Mouse (Mus musculus): ENCODE results near the gene Hspa14. TPM values are rescaled to one million over a fixed set of nuclear protein-coding genes. Genes with fewer than 3 reads are reported as not detected.

Gene Hspa14
- total and polyA plus RNA-seq, 3 experiments: 10.6 to 220 (median 76.4) TPM

GRCm38 (mm10) chr2:3449431-3449830 is 63.2 kb downstream of the Hspa14 start:
- Histone ChIP-seq H3K27me3 (ENCODE audit: insufficient read depth, low read length) (no peaks in the 10 kb centered on the region), H3K4me3 (ENCODE audit: low read depth, low read length) (no peak overlapping the region), H3K9me3 (replicated peaks) (no peaks in the 10 kb centered on the region), H3K4me1 (ENCODE audit: insufficient read depth, low read depth, low read length) (peaks cover 26% of the 10 kb centered on the region), H3K36me3 (replicated peaks) (peaks cover 95% of the 10 kb centered on the region)
- DNase-seq (ENCODE audit: low spot score): no peak
- TF ChIP-seq TAL1 (conservative IDR thresholded peaks at IDR 0.05; ENCODE audit: low read depth, low read length) (no peak), POLR2AphosphoS5 (IDR thresholded peaks at IDR 0.05; ENCODE audit: insufficient replicate concordance, low read depth, low read length) (no peak), CTCF (IDR thresholded peaks at IDR 0.05; ENCODE audit: low read depth, low read length) (no peak), GATA1 (IDR thresholded peaks at IDR 0.05; ENCODE audit: borderline replicate concordance, low read length) (no peak), GATA2 (IDR thresholded peaks at IDR 0.05; ENCODE audit: borderline replicate concordance, low read depth, low read length) (no peak)
- ATAC-seq (ENCODE audit: extremely low read depth, insufficient number of reproducible peaks, low FRiP score, poor library complexity, severe bottlenecking): no peak

GRCm38 (mm10) chr2:3445984-3446383 is 66.6 kb downstream of the Hspa14 start:
- ATAC-seq (ENCODE audit: extremely low read depth, insufficient number of reproducible peaks, low FRiP score, poor library complexity, severe bottlenecking) (no peak), DNase-seq (ENCODE audit: low spot score) (no peak)
- H3K4me1 ChIP-seq (ENCODE audit: insufficient read depth, low read depth, low read length): peaks cover 26% of the 10 kb centered on the region
- TF ChIP-seq GATA1 (IDR thresholded peaks at IDR 0.05; ENCODE audit: borderline replicate concordance, low read length): no peak
- TF ChIP-seq TAL1 (conservative IDR thresholded peaks at IDR 0.05; ENCODE audit: low read depth, low read length): no peak
- no peak for TF ChIP-seq CTCF (IDR thresholded peaks at IDR 0.05; ENCODE audit: low read depth, low read length)
- no peak for TF ChIP-seq POLR2AphosphoS5 (IDR thresholded peaks at IDR 0.05; ENCODE audit: insufficient replicate concordance, low read depth, low read length)
- TF ChIP-seq GATA2 (IDR thresholded peaks at IDR 0.05; ENCODE audit: borderline replicate concordance, low read depth, low read length): no peak
- no peaks in the 10 kb centered on the region for H3K27me3 ChIP-seq (ENCODE audit: insufficient read depth, low read length)
- no peaks in the 10 kb centered on the region for H3K9me3 ChIP-seq (replicated peaks)
- H3K4me3 ChIP-seq (ENCODE audit: low read depth, low read length): no peak overlapping the region
- peaks cover 95% of the 10 kb centered on the region for H3K36me3 ChIP-seq (replicated peaks)

GRCm38 (mm10) chr2:3444206-3444605 is 68.4 kb downstream of the Hspa14 start:
- H3K36me3 ChIP-seq (replicated peaks): peaks cover 93% of the 10 kb centered on the region
- ATAC-seq (ENCODE audit: extremely low read depth, insufficient number of reproducible peaks, low FRiP score, poor library complexity, severe bottlenecking): no peak

More at GRCm38 (mm10) chr2:3444206-3444605, 68.4 kb downstream of the Hspa14 start:
- Histone ChIP-seq H3K27me3 (ENCODE audit: insufficient read depth, low read length) (no peaks in the 10 kb centered on the region), H3K9me3 (replicated peaks) (no peaks in the 10 kb centered on the region), H3K4me1 (ENCODE audit: insufficient read depth, low read depth, low read length) (peaks cover 26% of the 10 kb centered on the region), H3K4me3 (ENCODE audit: low read depth, low read length) (no peak overlapping the region)
- DNase-seq (ENCODE audit: low spot score): no peak
- no peak for TF ChIP-seq CTCF (IDR thresholded peaks at IDR 0.05; ENCODE audit: low read depth, low read length)
- TF ChIP-seq POLR2AphosphoS5 (IDR thresholded peaks at IDR 0.05; ENCODE audit: insufficient replicate concordance, low read depth, low read length): no peak
- no peak for TF ChIP-seq TAL1 (conservative IDR thresholded peaks at IDR 0.05; ENCODE audit: low read depth, low read length)
- TF ChIP-seq GATA1 (IDR thresholded peaks at IDR 0.05; ENCODE audit: borderline replicate concordance, low read length): no peak
- no peak for TF ChIP-seq GATA2 (IDR thresholded peaks at IDR 0.05; ENCODE audit: borderline replicate concordance, low read depth, low read length)

Other genes with a start within 250 kb of the Hspa14 start
- gene Nmt2, start 228.6 kb downstream of the Hspa14 start, total RNA-seq (2014; fragmentation: Nextera tagmentation): 24.6 and 25.3 TPM in 2 replicates
- gene Nmt2, start 228.6 kb downstream of the Hspa14 start, total RNA-seq (2017): 34.9 and 39.8 TPM in 2 replicates
- gene Nmt2, start 228.6 kb downstream of the Hspa14 start, polyA plus RNA-seq (2012): 9.4 and 10.5 TPM in 2 replicates
- 50.0 and 55.7 TPM in 2 replicates for gene Rpp38, start 180.2 kb downstream of the Hspa14 start, total RNA-seq (2014; fragmentation: Nextera tagmentation)
- gene Rpp38, start 180.2 kb downstream of the Hspa14 start, total RNA-seq (2017): 19.1 and 22.9 TPM in 2 replicates
- 1.3 and 2.6 TPM in 2 replicates for gene Rpp38, start 180.2 kb downstream of the Hspa14 start, polyA plus RNA-seq (2012)
- gene Acbd7, start 176.6 kb downstream of the Hspa14 start, total RNA-seq (2014; fragmentation: Nextera tagmentation): not detected in 2 replicates
- 0.33 and 0.87 TPM in 2 replicates for gene Acbd7, start 176.6 kb downstream of the Hspa14 start, total RNA-seq (2017)
- gene Acbd7, start 176.6 kb downstream of the Hspa14 start, polyA plus RNA-seq (2012): not detected in 2 replicates
- not detected in 2 replicates for gene Olah, start 115.6 kb downstream of the Hspa14 start, total RNA-seq (2014; fragmentation: Nextera tagmentation)
- gene Olah, start 115.6 kb downstream of the Hspa14 start, total RNA-seq (2017): 0.06 and 0.27 TPM in 2 replicates
- gene Olah, start 115.6 kb downstream of the Hspa14 start, polyA plus RNA-seq (2012): not detected in 2 replicates
- gene Meig1, start 90.2 kb downstream of the Hspa14 start, total RNA-seq (2014; fragmentation: Nextera tagmentation): not detected in 2 replicates
- not detected in 2 replicates for gene Meig1, start 90.2 kb downstream of the Hspa14 start, total RNA-seq (2017)
- gene Meig1, start 90.2 kb downstream of the Hspa14 start, polyA plus RNA-seq (2012): not detected in 2 replicates
- 53.8 and 55.7 TPM in 2 replicates for gene Dclre1c, start 88.7 kb downstream of the Hspa14 start, total RNA-seq (2014; fragmentation: Nextera tagmentation)
- gene Dclre1c, start 88.7 kb downstream of the Hspa14 start, total RNA-seq (2017): 14.4 and 16.8 TPM in 2 replicates
- gene Dclre1c, start 88.7 kb downstream of the Hspa14 start, polyA plus RNA-seq (2012): 0.90 and 1.6 TPM in 2 replicates
- 25.7 and 31.6 TPM in 2 replicates for gene Suv39h2, start 37.8 kb downstream of the Hspa14 start, total RNA-seq (2014; fragmentation: Nextera tagmentation)
- 13.9 and 19.1 TPM in 2 replicates for gene Suv39h2, start 37.8 kb downstream of the Hspa14 start, total RNA-seq (2017)
- gene Suv39h2, start 37.8 kb downstream of the Hspa14 start, polyA plus RNA-seq (2012): 6.2 and 7.6 TPM in 2 replicates
- gene Gm45902, start within 50 bp of the Hspa14 start, total RNA-seq (2014; fragmentation: Nextera tagmentation): 9.4 and 9.6 TPM in 2 replicates
- 13.6 and 14.4 TPM in 2 replicates for gene Gm45902, start within 50 bp of the Hspa14 start, total RNA-seq (2017)
- 2.0 and 2.5 TPM in 2 replicates for gene Gm45902, start within 50 bp of the Hspa14 start, polyA plus RNA-seq (2012)
- 1.3 and 1.6 TPM in 2 replicates for gene Cdnf, start 216 bp upstream of the Hspa14 start, total RNA-seq (2014; fragmentation: Nextera tagmentation)
- 0.29 and 0.49 TPM in 2 replicates for gene Cdnf, start 216 bp upstream of the Hspa14 start, total RNA-seq (2017)
- gene Cdnf, start 216 bp upstream of the Hspa14 start, polyA plus RNA-seq (2012): 0.07 and 0.17 TPM in 2 replicates
- 6.1 and 19.4 TPM in 2 replicates for gene Fam107b, start 57.7 kb upstream of the Hspa14 start, total RNA-seq (2014; fragmentation: Nextera tagmentation)
- 25.4 and 34.1 TPM in 2 replicates for gene Fam107b, start 57.7 kb upstream of the Hspa14 start, total RNA-seq (2017)
- 1.2 and 3.6 TPM in 2 replicates for gene Fam107b, start 57.7 kb upstream of the Hspa14 start, polyA plus RNA-seq (2012)

Data from G1E (cell line).